Mouse (Mus musculus): ENCODE data around the gene Gm21317. TPM values are rescaled to one million over a fixed set of nuclear protein-coding genes. Genes with fewer than 3 reads are reported as not detected.

The Gm21317 gene
- not detected for total RNA-seq (2023)

DNA sequence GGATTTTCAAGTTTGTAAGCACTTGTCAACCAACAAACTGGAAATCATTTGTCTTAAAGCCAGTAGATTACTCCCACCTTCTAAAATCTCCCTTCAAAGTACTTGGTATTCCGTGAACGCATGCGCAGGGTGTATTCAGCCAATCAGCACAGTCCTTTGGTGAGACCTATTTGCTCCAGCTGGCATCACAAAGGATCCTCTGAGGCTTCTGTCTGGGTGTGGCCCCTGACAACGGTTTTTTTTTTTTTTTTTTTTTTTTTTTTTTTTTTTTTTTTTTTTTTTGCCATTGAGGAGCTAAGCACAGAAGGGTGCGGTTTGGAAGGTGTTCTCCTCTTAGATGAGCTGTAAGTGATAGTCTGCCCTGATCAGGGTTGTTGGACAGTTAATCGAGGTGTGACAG is at the start of gene Gm21317:
Gm21317 (plus strand) TSS at position 301 of the 400 bp plus-strand sequence.

Measured in monocyte, adult 59 days (primary cell).